Mouse (Mus musculus): ENCODE measurements around the gene Nrde2. TPM values are rescaled to one million over a fixed set of nuclear protein-coding genes. Genes with fewer than 3 reads are reported as not detected.
A peak's percentile ranks its signal among the peaks of the same experiment; 100 is the strongest.

The Nrde2 gene
- polyA plus RNA-seq, 1 experiment from 2014 or later, result 4.7 TPM

GRCm38 (mm10) chr12:100144269-100144668 lies 15.2 kb downstream of the Nrde2 start:
- Histone ChIP-seq H3K4me2 (ENCODE audit: low read depth, low read length) (no peak overlapping the region), H3K4me3 (ENCODE audit: low read depth, low read length) (no peak overlapping the region), H3K27ac (ENCODE audit: low read depth) (no peak overlapping the region), H3K27me3 (ENCODE audit: insufficient read depth, low read length) (no peaks in the 10 kb centered on the region), H3K36me3 (replicated peaks; ENCODE audit: insufficient read depth, low read length) (peaks cover 76% of the 10 kb centered on the region), H3K9me3 (ENCODE audit: low read length) (no peaks in the 10 kb centered on the region), H3K4me1 (ENCODE audit: insufficient read depth) (no peaks in the 10 kb centered on the region), H3K9ac (replicated peaks) (no peak overlapping the region)
- no peak for ATAC-seq
- no peak for DNase-seq
- WGBS (ENCODE audit: insufficient replicate concordance), result 89% methylated on average over 5 of the region's 5 CpGs
- TF ChIP-seq EP300 (IDR thresholded peaks at IDR 0.05; ENCODE audit: low read depth) (no peak), CTCF (IDR thresholded peaks at IDR 0.05; ENCODE audit: low read depth) (no peak)

DNA sequence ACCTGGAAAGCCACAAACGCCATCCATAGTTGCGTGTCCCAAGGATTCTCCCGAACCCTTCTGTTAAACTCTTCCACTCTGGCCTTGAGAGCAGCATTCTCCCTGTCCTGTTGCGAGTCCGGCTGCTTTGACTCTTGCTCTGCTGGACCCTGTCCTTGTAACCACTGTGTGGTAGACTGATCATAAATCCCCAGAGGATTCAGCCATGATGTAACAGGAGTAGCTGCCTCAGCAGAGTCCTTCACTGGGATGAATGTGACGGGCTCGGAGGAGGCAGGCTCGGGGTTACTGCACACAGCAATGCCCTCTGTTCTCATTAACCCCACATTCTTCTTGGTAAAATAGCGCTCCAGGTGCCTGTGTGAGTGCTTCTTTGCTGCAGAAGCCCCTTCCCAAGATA lies 15.7 kb downstream of the Nrde2 start:
- Histone ChIP-seq H3K36me3 (replicated peaks; ENCODE audit: insufficient read depth, low read length) (peaks cover 72% of the 10 kb centered on the region), H3K9ac (replicated peaks) (no peak overlapping the region)
- DNase-seq, result no peak

DNA sequence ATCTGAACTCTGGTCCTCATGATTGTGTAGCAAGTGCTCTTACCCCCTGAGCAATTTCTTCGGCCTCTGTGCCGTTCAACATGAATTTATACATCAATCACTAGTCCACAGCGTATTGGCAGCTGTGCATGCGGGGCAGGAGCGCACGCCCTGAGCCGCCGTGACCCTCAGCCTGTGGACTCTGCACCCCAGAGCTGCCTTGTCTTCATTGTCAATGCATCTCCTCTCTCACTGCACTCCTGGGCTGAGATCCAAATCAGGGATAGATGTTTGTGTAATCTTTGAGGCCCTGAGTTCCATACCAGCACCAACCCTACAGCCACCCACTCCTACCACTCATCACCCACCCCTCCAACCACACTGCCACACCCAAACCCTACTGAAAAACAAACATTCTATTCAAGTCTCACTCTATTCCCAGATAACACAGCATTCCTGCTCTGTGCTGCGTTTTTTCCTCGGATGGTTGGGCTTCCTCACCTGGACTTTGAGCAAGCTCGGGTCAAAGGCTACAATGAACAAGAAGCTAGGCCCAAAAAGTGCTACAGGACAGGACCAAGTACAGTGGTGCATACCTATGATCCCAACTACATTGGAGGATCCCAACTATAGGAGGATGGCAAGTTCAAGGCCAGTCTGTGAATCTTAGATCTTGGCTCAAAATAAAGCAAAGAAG lies 16.5 kb downstream of the Nrde2 start:
- ATAC-seq (peak; percentile 27; the same call in 1 of the 2 replicates), DNase-seq (no peak)
- Histone ChIP-seq H3K27ac (ENCODE audit: low read depth) (no peak overlapping the region), H3K36me3 (replicated peaks; ENCODE audit: insufficient read depth, low read length) (peaks cover 75% of the 10 kb centered on the region), H3K9me3 (ENCODE audit: low read length) (no peaks in the 10 kb centered on the region), H3K4me1 (ENCODE audit: insufficient read depth) (no peaks in the 10 kb centered on the region), H3K4me3 (ENCODE audit: low read depth, low read length) (no peak overlapping the region), H3K27me3 (ENCODE audit: insufficient read depth, low read length) (no peaks in the 10 kb centered on the region), H3K4me2 (ENCODE audit: low read depth, low read length) (no peak overlapping the region), H3K9ac (replicated peaks) (no peak overlapping the region)
- TF ChIP-seq EP300 (IDR thresholded peaks at IDR 0.05; ENCODE audit: low read depth) (no peak), CTCF (IDR thresholded peaks at IDR 0.05; ENCODE audit: low read depth) (no peak)
- WGBS (ENCODE audit: insufficient replicate concordance), result 68% methylated on average over 11 of the region's 11 CpGs

More for the DNA sequence above, 15.7 kb downstream of the Nrde2 start:
- H3K9me3 ChIP-seq (ENCODE audit: low read length), result no peaks in the 10 kb centered on the region
- TF ChIP-seq CTCF (IDR thresholded peaks at IDR 0.05; ENCODE audit: low read depth) (no peak), EP300 (IDR thresholded peaks at IDR 0.05; ENCODE audit: low read depth) (no peak)
- 87% methylated on average over 9 of the region's 9 CpGs for WGBS (ENCODE audit: insufficient replicate concordance)
- no peaks in the 10 kb centered on the region for H3K4me1 ChIP-seq (ENCODE audit: insufficient read depth)
- no peak overlapping the region for H3K27ac ChIP-seq (ENCODE audit: low read depth)
- no peak for ATAC-seq
- no peak overlapping the region for H3K4me2 ChIP-seq (ENCODE audit: low read depth, low read length)
- H3K27me3 ChIP-seq (ENCODE audit: insufficient read depth, low read length), result no peaks in the 10 kb centered on the region
- H3K4me3 ChIP-seq (ENCODE audit: low read depth, low read length), result no peak overlapping the region

DNA sequence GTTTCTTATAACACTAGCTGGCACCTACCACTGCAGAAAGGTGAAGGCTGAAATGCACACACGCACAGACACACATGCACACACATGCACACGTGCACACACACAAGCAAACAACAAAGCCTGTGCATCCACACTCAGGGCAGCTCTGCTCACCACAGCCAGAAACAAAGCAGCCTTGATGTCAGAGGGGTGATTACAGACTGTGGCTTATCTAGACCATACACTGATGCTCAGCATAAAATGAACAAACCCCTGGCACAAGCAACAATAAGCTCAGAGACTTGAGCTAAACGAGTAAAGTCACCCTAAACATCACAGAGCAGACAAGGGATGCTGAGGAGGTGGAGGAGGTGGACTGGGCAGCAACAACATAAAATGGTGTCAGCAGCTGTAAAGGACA lies 24.3 kb downstream of the Nrde2 start:
- H3K4me1 ChIP-seq (ENCODE audit: insufficient read depth), result no peaks in the 10 kb centered on the region
- no peak overlapping the region for H3K4me3 ChIP-seq (ENCODE audit: low read depth, low read length)
- WGBS (ENCODE audit: insufficient replicate concordance), result 68% methylated on average over 3 of the region's 3 CpGs
- no peak overlapping the region for H3K4me2 ChIP-seq (ENCODE audit: low read depth, low read length)
- DNase-seq, result no peak
- H3K27me3 ChIP-seq (ENCODE audit: insufficient read depth, low read length), result no peaks in the 10 kb centered on the region
- no peak overlapping the region for H3K9ac ChIP-seq (replicated peaks)
- no peaks in the 10 kb centered on the region for H3K9me3 ChIP-seq (ENCODE audit: low read length)
- TF ChIP-seq CTCF (IDR thresholded peaks at IDR 0.05; ENCODE audit: low read depth) (no peak), EP300 (IDR thresholded peaks at IDR 0.05; ENCODE audit: low read depth) (no peak)
- peaks cover 53% of the 10 kb centered on the region for H3K36me3 ChIP-seq (replicated peaks; ENCODE audit: insufficient read depth, low read length)
- ATAC-seq, result no peak
- H3K27ac ChIP-seq (ENCODE audit: low read depth), result no peak overlapping the region

GRCm38 (mm10) chr12:100134395-100134936 lies 25.0 kb downstream of the Nrde2 start:
- Histone ChIP-seq H3K27me3 (ENCODE audit: insufficient read depth, low read length) (no peaks in the 10 kb centered on the region), H3K9ac (replicated peaks) (no peak overlapping the region), H3K9me3 (ENCODE audit: low read length) (no peaks in the 10 kb centered on the region), H3K4me3 (ENCODE audit: low read depth, low read length) (no peak overlapping the region), H3K4me1 (ENCODE audit: insufficient read depth) (no peaks in the 10 kb centered on the region), H3K4me2 (ENCODE audit: low read depth, low read length) (no peak overlapping the region), H3K36me3 (replicated peaks; ENCODE audit: insufficient read depth, low read length) (peaks cover 54% of the 10 kb centered on the region), H3K27ac (ENCODE audit: low read depth) (no peak overlapping the region)
- WGBS (ENCODE audit: insufficient replicate concordance), result 69% methylated on average over 11 of the region's 11 CpGs
- no peak for DNase-seq
- TF ChIP-seq CTCF (IDR thresholded peaks at IDR 0.05; ENCODE audit: low read depth), result no peak
- no peak for TF ChIP-seq EP300 (IDR thresholded peaks at IDR 0.05; ENCODE audit: low read depth)
- no peak for ATAC-seq

- WGBS (ENCODE audit: insufficient replicate concordance), result 47% methylated on average over 8 of the region's 8 CpGs
- Histone ChIP-seq H3K4me1 (ENCODE audit: insufficient read depth) (no peaks in the 10 kb centered on the region), H3K9me3 (ENCODE audit: low read length) (no peaks in the 10 kb centered on the region), H3K4me2 (ENCODE audit: low read depth, low read length) (no peak overlapping the region), H3K4me3 (ENCODE audit: low read depth, low read length) (no peak overlapping the region), H3K27me3 (ENCODE audit: insufficient read depth, low read length) (no peaks in the 10 kb centered on the region), H3K27ac (ENCODE audit: low read depth) (no peak overlapping the region), H3K9ac (replicated peaks) (no peak overlapping the region), H3K36me3 (replicated peaks; ENCODE audit: insufficient read depth, low read length) (peaks cover 50% of the 10 kb centered on the region)
- TF ChIP-seq CTCF (IDR thresholded peaks at IDR 0.05; ENCODE audit: low read depth), result peak; percentile 84
- TF ChIP-seq EP300 (IDR thresholded peaks at IDR 0.05; ENCODE audit: low read depth), result no peak
- DNase-seq (peak; percentile 75), ATAC-seq (0 out of 2 replicates have a peak, but pooled peaks have one; percentile 38)
Observed at GRCm38 (mm10) chr12:100131655-100132054, 27.8 kb downstream of the Nrde2 start.
